Mouse (Mus musculus): ENCODE results near the gene Eif5a2.
"Not testable (repeated sequence)": the region's sequence is repeated elsewhere in the genome, so short reads cannot be mapped to it uniquely, and the experiment has no call there.

Gene Eif5a2

DNA sequence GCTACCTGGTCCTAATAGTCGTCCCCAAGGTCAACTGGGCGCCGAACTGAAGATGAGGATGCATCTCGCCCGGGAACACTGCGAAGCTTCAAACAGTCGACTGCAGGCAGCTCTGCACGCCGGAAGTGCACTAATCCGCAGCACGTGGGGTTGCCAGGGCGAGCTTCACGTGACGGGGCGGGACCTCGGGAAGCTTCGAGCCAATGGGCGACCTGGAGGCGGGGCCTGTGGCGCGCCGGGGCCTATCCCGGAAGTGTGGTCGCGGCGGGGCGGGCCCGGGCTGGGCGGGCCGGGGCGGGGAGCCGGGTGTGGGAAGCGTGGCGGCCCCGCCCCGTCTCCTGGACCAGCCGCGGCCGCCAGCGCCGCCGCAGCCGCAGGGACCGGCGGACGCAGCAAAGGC, at the start of gene Eif5a2:
Gene Eif5a2, plus strand, starts transcription at position 283 of the 400 bp plus-strand sequence.
- DNase-seq (ENCODE audit: low spot score in 2 of 2): peak; percentile 82 to 88

DNA sequence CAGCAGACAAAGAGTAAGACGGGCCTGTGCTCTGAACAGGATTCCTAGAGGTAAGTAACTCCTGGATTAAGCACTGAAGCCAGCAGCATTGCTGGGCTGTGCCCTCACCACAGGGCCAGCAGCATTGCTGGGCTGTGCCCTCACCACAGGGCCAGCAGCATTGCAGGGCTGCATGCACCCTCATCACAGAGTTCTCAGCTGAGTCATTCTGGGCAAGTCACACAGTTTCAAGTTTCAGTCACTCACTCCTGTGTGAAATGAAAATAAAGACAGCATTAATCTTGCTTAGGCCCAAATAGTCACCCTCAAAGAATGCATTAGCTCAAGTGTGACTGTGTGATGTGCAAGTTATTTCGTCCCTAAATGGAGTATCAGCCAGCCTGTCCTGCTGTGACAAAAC, 46.4 kb upstream of the Eif5a2 start:
- DNase-seq (ENCODE audit: low spot score in 2 of 2): no peak

DNA sequence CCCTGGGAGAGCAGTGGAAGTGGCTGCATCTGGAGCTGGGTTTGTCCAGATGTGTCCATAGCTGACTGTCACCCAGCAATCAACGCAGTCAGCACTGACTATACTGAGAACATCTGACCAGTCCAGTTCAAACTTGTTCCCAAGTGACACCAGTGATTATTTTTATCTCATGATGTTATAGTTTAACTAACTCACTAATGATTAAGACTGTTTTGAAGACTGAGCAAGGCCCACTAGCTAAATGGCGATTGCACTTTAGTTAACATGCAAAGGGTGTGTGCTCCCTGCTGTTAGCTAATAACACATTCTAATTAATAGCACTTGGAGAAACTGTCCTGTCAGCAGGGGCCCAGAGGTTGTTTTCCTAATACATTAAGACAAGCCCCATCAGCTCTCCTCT, 44.1 kb upstream of the Eif5a2 start:
- no peak for DNase-seq (ENCODE audit: low spot score in 2 of 2)

DNA sequence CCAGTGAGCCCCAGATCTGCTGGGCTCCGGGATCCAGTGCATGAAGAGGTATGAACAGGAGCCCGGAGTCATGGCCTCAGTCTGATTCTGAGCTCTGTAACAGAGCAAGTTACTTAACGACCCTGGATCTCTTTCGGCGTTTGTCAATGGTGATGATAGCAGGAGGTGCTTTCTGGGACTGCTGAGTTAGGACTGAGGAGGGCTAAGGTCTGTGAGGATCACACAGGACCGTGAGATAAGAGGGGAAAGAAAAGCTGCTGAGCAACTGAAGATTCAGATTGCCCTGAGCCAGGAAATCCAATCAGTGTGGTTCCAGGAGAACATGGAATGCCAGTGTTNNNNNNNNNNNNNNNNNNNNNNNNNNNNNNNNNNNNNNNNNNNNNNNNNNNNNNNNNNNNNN, 40.7 kb upstream of the Eif5a2 start:
- DNase-seq (ENCODE audit: low spot score in 2 of 2): no peak

DNA sequence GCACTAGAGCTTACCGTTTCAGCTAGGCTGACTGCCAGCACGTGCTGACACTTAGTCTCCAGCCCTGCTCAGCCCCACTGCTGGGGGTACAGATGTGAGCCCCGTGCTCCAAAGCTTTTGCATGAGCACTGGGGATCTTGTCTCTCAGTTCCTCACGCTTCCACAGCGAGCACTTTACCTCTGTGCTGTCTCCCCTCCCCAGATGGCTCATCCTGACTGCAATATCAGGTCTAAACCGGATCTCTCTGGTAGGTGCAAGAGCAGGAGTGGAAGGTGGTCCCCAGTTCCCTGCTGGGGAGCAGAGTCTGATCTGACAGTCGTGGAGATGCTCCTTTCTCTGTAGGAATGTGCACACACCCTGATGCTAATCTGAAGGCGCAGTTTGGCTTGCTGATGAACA, 37.8 kb upstream of the Eif5a2 start:
- DNase-seq (ENCODE audit: low spot score in 2 of 2): no peak

DNA sequence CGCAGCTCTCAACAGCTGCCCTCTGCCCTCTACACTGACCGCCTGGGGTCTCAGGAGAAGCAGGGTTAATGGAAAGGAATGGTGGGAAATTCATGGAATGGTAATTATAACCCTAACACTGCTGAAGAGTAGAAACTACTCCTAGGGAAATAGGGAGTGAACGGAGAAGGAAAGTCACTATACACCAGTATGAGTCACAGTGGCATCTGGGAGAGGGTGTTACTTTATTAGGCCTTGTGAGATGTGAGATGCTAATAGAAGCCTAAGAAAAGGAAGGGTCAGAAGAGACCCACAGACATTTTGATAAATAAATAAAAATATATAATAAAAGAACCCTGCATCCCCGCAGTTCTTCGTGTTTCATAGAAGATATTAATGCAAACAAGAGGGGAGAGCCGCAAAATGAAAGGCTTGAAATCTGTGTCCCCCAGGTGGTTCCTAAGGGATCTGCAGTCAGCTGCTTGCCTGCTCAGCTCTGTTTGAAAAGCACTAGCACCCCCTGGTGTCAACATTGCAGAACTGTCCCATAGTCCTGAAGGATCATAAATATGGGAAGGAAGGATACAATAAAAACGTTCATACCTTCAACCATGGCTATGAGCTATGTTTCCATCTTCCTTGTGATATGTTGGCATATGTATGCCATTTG, 35.1 kb upstream of the Eif5a2 start:
- peak; percentile 44 to 62 for DNase-seq (ENCODE audit: low spot score in 2 of 2)

DNA sequence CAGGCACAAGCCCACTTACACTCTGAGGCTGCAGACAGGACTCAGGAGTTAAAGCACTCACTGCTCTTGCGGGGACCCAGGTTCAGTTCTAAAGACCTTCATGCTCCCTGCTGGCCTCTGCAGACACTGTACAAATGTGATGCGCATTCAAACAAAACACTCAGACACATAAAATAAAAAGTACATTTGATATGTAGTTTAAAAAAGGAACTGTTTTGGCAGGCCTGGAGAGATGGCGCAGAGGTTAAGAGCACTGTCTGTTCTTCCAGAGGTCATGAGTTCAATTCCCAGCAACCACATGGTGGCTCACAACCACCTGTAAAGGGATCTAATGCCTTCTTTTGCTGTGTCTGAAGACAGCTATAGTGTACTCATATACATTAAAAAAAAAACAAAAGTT, 32.9 kb upstream of the Eif5a2 start:
- DNase-seq (ENCODE audit: low spot score in 2 of 2): no peak

DNA sequence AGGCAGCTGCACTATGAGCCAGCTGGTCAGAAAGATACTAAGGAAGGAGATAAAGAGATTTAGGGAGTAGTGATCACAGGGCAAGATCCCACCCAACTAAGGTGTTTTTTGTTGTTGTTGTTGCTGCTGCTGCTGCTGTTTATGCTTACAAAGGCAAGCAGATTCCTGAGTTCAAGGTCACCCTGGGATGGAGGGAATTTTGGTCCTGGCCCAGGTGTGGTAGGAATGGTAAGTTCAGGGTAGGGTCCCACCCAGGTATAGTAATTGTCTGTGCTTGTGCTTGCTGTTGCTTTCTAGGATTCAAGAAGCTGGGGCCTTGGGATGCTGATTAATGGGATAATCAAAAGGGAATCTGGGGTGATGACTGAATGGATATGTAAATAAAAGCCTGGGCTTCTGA, 32.1 kb upstream of the Eif5a2 start:
- DNase-seq (ENCODE audit: low spot score in 2 of 2): no peak

DNA sequence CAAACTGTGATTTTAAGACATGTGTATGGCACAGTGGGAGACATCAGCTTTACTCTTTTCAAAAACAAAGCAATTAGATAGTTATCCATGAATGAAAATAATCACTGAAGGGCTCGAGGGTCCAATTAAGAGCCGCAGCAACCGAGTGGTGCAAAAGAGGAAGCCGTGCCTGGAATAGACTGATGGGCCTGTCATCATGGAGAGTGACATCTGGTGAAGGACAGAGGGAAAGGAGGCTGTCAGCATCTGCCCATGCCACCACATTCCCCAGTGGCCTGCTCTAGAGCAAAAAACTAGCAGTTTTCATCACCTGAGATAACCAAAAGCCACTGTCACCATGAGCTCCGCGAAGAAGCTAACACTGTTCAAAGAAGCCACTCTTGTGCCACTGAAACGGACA, 25.6 kb upstream of the Eif5a2 start:
- no peak for DNase-seq (ENCODE audit: low spot score in 2 of 2)

DNA sequence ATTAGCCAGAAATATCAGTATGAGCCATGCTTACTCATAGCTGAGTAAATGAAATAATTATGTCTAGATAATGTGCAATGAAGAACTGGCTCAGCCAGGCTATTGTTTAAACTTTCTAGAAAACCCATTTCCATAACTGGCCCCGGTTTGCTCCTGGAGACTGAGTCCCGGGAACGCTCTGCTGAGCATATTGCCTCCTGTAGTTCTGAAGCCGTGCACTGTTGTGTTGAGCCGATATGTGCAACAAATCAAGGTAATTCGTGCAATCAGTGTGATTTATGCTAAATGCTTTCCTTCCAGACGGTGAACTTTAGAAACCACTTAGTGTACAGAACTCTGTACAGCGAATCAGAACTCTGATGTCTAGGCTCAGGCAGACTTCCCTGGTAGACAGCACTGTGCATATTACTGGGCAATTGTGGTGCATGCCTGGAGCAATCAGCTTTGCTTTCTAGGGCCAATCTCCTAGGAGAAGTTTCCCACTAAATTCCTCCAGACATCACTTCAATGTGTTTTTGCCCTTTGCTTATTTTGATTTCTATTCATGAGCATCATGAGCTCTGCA, 19.8 kb upstream of the Eif5a2 start:
- DNase-seq (ENCODE audit: low spot score in 2 of 2): no peak

DNA sequence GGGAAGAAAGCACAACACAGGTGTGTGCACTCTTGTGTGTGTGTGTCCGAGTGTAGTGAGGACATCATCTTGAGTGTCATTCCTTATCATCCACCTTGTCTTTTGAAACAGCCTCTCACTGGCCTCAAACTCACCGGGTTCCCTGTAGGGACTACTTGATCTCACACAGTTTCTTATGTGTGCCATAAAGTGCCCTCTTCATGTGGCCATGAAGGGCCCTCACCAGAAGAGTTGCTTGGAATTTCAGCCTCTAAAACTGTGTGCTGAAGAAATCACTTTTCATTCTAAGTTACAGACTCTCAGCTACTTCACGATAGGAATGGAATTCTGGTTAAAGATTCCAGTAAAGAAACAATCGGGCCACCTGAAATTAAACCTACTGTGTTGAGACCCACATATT, 14.1 kb upstream of the Eif5a2 start:
- DNase-seq (ENCODE audit: low spot score in 2 of 2): no peak

DNA sequence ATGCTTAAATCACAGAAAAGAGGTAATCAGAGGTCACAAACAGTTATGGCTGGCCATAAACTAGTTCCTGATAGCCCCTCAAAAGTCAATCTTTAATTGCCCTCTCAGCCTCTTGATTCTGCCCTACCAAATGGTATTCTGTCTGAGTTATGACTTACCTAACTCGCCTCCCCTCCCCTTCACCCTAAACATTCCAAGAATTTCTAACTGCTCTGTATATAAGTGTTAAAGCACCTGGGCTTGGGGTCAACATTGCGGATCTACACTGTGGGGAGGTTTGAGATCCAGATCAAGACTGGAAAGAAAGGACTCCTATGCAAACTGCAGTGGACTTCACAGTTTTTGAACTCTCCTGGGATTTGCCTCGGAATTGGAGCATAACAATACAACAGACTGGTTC, 12.9 kb upstream of the Eif5a2 start:
- DNase-seq (ENCODE audit: low spot score in 2 of 2): no peak

DNA sequence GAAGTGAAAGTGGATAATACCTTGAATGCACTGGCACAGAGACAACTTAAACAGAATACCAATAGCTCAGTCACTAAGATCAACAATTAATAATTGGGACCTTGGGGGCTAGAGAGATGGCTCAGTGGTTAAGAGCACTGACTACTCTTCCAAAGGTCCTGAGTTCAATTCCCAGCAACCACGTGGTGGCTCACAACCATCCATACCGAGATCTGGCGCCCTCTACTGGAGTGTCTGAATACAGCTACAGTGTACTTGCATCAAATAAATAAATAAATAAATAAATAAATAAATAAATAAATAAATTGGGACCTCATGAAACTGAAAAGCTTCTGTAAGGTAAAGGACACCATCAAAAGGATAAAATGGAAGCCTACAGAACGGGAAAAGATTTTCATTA, 8.2 kb upstream of the Eif5a2 start:
- not testable (repeated sequence) for DNase-seq (ENCODE audit: low spot score in 2 of 2)

DNA sequence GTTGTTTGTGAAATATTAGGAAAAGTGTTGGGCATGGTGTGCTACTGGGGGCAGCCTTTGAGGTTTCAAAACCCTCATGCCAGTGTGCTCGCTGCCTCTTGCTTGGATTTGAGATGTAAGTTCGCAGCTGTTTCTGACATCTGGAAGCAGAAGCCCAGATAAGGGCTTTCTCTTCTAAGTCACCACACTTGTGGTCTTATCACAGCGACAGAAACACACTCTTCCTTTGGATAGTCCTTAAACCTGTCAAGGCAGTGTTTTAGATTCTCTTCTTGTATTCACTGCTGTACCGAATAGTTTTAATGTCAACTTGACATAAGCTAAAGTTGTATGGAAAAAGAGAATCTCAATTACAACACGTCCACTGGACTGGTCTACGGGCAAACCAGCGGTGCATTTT, 5.7 kb upstream of the Eif5a2 start:
- no peak for DNase-seq (ENCODE audit: low spot score in 2 of 2)

DNA sequence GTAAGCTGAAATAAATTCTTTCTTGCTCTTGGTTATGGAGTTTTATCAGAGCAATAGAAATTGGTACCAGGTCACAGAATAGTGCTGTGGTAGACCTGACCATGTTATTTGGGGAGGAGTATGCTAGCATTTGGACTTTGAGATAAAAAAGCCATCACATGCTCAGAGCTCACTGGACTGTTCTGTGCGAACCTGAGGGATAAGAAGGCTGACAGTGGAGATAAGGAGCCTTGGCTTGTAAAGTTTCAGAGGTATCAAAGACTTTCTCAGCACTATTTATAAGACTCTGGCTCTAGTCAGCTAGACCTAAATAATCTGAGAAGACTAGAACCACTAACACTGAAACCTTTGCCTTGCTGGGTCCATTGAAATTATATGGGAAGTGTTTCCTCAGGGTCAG, 5.1 kb upstream of the Eif5a2 start:
- no peak for DNase-seq (ENCODE audit: low spot score in 2 of 2)

DNA sequence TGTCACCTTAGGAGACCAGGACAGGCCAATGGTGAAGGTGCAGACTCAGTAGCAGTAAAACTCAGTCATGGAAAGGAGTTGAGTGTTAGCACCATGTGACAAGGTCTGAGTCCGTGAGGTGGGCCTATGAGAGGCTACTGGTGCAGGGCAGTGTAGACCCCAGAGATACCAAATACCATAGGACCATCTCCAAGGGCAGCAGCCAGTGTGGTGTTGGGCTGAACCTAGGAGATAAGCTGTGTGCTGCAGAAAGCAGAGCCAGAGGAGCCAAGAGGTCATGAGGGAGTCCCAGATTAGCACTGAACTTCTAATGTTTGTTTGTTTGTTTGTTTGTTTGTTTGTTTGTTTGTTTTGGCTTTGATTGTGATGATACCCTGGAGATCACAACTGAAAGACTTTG, 4.6 kb upstream of the Eif5a2 start:
- DNase-seq (ENCODE audit: low spot score in 2 of 2): no peak

DNA sequence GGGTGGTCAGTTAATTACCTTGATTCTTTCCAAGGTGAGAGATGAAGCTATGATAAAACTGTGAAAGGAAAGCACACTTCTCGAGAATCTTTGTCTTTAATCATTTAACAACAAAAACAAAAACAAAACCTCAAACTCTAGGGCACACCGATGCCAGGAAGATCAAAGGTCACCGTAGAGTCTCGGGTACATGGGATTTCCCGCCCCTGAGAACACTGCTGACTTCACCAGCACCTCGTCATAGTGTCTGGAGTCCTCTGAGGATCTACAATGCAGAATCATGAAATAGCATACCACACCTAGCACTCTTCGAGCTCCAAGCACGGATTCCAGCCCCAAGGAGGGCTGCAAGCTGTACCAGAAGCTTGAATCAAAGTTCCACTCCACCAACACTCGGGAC, 565 bp upstream of the Eif5a2 start:
- DNase-seq (ENCODE audit: low spot score in 2 of 2): no peak

DNA sequence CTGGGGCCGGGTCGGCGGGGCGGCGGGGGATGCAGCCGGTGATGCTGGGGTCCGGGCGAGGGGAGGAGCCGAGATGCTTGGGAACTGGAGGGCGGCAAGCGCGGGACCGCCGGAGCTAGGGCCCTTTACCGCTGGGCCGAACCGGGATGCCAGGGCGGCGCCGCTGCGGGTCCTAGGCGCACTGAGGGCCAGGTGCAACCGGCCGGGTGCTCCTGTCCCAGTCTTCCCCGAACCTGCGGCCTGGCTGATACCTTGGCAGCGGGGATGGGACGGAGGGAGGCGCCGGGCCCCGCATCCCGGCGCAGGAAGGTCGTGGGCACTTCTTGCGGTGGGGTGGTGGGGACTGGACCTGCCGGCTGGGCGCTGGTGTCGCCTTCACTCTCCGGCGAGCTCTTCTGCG, 346 bp downstream of the Eif5a2 start:
- DNase-seq (ENCODE audit: low spot score in 2 of 2): peak in 1 of 2 experiments; percentile 4

DNA sequence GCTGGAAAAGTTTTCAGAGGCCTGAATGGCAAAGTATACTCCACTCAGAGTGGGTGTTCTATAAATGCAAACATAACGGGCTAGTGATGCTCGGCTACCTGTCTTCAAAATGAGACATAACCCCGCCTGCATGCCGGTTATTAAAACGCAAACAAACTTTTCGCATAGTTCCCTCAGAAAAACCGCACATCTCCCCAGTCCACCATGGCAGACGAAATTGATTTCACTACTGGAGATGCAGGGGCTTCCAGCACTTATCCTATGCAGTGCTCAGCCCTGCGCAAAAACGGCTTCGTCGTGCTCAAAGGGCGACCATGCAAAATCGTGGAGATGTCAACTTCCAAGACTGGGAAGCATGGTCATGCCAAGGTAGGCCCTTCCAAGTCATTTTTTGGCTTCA, 772 bp downstream of the Eif5a2 start:
- no peak for DNase-seq (ENCODE audit: low spot score in 2 of 2)

DNA sequence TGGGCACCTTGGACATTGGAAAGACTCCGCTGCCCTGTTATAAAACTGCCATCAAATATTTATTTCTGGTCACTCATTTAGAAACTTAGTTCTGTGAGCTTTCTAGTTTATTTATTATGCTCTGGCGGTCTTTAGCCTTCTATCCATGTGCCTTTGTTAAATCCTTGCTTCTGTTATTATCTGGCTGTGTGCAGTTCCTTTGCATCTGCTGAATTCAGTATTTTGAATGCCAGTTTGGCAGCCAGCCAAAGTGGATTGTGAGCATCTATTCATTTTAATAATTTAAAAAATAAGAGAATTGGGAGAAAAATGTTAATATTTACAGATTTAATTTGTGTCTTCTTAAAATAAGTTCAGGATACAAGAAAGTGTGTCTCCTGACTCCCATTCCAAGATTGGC, 3.1 kb downstream of the Eif5a2 start:
- no peak for DNase-seq (ENCODE audit: low spot score in 2 of 2)

DNA sequence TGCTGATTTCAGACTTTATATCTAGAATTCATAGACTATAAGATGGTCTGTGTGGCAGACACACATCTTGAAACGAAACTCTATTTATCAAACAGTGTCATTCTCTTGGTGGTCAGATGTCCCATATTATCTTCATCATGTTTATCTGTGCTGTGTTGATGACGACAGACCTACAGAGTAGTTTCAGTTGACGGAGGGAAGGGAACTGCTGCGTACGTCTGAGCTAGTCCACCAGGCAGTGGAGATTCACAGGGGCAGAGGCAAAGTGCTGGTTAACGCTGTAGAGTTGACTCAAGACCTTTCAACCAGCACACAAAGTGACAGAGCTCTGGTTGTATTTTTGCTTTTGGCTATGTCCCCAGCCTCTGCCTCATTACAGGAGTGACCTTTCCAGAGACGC, 13.8 kb downstream of the Eif5a2 start:
- no peak for DNase-seq (ENCODE audit: low spot score in 2 of 2)

DNA sequence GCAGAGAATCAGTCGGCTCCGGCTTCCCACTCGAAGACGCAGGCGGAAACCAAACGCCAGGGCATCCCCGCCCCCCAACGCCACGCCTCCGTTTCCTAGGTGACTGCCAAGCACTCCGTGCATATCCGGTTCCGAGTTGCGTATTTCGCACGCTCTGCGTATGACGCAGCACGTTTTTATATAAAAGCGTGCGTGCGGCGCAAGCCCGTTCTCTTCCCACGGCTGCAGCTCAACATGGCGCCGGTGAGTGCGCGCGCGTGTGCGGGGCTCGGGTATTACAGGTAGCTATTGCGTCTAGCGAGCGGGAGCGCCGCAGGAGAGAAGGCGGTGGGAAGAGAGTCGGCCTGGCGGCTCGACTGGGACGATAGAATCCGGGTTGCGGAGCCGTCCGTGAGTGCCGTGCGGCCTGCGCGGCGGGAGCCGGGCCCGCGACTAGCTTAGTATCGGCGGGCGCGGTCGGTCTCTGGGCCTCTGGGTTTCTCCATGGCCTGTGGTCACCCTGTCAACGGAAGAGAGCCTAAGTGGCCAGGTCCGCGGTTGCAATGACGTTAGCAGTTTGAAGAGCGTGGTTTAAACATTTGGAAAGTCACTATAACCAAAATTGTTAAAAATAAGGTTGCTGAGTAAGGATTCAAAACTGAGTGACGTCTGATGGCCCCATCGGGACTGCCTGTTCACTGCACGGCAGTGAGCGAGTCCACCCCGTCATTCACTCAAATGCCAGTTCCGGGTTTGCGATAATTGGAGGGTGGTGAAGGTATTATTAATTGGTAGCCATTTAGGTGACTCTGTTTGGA, 24.4 kb downstream of the Eif5a2 start, which contains the start of gene Rpl22l1:
Gene Rpl22l1, plus strand, starts transcription at position 136 of the 797 bp plus-strand sequence.
- DNase-seq (ENCODE audit: low spot score in 2 of 2): peak; percentile 96 to 97

DNA sequence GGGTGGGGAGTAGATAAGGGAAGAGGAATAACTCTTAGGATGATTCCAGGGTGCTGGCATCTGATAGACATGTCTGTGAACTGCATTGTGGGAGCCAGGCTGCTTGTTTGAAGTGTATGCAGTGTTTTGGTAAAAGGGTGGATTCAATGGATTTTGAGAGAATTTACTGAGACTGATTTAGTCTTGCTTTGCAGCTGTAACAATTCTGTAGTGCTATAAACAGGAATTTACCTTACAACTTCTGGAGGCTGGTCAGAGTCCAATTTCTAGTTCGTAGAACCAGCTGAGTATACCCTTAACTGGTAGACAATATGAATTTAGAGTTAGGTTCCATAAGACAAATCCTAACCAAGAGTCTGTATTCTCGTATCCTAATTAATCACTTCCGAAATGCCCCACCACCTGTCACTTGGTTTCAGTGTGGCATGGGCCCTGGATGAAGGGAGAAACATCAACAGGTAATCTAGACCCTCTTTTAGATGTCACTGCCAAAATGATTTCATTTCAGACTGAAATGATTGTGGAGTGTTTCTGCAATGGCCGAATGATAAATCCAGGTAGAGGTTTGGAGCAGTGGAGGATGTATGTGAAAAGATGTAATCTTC, 27.1 kb downstream of the Eif5a2 start:
- no peak for DNase-seq (ENCODE audit: low spot score in 2 of 2)
